Mouse (Mus musculus): ENCODE data around the gene Sdk1. TPM values are rescaled to one million over a fixed set of nuclear protein-coding genes. Genes with fewer than 3 reads are reported as not detected.
A peak's percentile ranks its signal among the peaks of the same experiment; 100 is the strongest.

Sdk1 gene
- total RNA-seq, 2 experiments from 2014 or later, result 6.2 to 6.3 TPM

GRCm38 (mm10) chr5:141778231-141778630 lies 536.9 kb downstream of the Sdk1 start:
- peak in 1 of 2 experiments; percentile 16 for DNase-seq

- DNase-seq, result no peak
Observed at GRCm38 (mm10) chr5:141781142-141781541, 539.9 kb downstream of the Sdk1 start.

- DNase-seq, result no peak
Observed at GRCm38 (mm10) chr5:141782330-141782729, 541.0 kb downstream of the Sdk1 start.

- no peak for DNase-seq
Observed at GRCm38 (mm10) chr5:141783516-141783915, 542.2 kb downstream of the Sdk1 start.

- DNase-seq, result no peak
Observed at GRCm38 (mm10) chr5:141793926-141794325, 552.6 kb downstream of the Sdk1 start.

- no peak for DNase-seq
Observed at GRCm38 (mm10) chr5:141823823-141824330, 582.6 kb downstream of the Sdk1 start.

- no peak for DNase-seq
Observed at GRCm38 (mm10) chr5:141824739-141825379, 583.6 kb downstream of the Sdk1 start.

GRCm38 (mm10) chr5:141835566-141835965 lies 594.3 kb downstream of the Sdk1 start:
- no peak for DNase-seq

- DNase-seq, result no peak
Observed at GRCm38 (mm10) chr5:141836892-141837455, 595.7 kb downstream of the Sdk1 start.

GRCm38 (mm10) chr5:141844701-141845100 lies 603.4 kb downstream of the Sdk1 start:
- DNase-seq, result no peak

GRCm38 (mm10) chr5:141847686-141848085 lies 606.4 kb downstream of the Sdk1 start:
- no peak for DNase-seq

GRCm38 (mm10) chr5:141852175-141852574 lies 610.9 kb downstream of the Sdk1 start:
- DNase-seq, result no peak

GRCm38 (mm10) chr5:141856447-141856846 lies 615.2 kb downstream of the Sdk1 start:
- no peak for DNase-seq

- no peak for DNase-seq
Observed at GRCm38 (mm10) chr5:141857781-141858180, 616.5 kb downstream of the Sdk1 start.

- no peak for DNase-seq
Observed at GRCm38 (mm10) chr5:141858406-141859160, 617.3 kb downstream of the Sdk1 start.

- no peak for DNase-seq
Observed at GRCm38 (mm10) chr5:141866042-141866441, 624.8 kb downstream of the Sdk1 start.

- no peak for DNase-seq
Observed at GRCm38 (mm10) chr5:141873751-141874150, 632.5 kb downstream of the Sdk1 start.

GRCm38 (mm10) chr5:141880661-141881060 lies 639.4 kb downstream of the Sdk1 start:
- no peak for DNase-seq

- DNase-seq, result no peak
Observed at GRCm38 (mm10) chr5:141884111-141884647, 642.9 kb downstream of the Sdk1 start.

- DNase-seq, result peak in 1 of 2 experiments; percentile 23
Observed at GRCm38 (mm10) chr5:141886006-141886405, 644.7 kb downstream of the Sdk1 start.

- DNase-seq, result no peak
Observed at GRCm38 (mm10) chr5:141889766-141890165, 648.5 kb downstream of the Sdk1 start.

GRCm38 (mm10) chr5:141896402-141896801 lies 655.1 kb downstream of the Sdk1 start:
- no peak for DNase-seq

GRCm38 (mm10) chr5:141897481-141897880 lies 656.2 kb downstream of the Sdk1 start:
- no peak for DNase-seq
